ENCODE assay signal across 8 mouse cellular contexts in the genomic region with DNA sequence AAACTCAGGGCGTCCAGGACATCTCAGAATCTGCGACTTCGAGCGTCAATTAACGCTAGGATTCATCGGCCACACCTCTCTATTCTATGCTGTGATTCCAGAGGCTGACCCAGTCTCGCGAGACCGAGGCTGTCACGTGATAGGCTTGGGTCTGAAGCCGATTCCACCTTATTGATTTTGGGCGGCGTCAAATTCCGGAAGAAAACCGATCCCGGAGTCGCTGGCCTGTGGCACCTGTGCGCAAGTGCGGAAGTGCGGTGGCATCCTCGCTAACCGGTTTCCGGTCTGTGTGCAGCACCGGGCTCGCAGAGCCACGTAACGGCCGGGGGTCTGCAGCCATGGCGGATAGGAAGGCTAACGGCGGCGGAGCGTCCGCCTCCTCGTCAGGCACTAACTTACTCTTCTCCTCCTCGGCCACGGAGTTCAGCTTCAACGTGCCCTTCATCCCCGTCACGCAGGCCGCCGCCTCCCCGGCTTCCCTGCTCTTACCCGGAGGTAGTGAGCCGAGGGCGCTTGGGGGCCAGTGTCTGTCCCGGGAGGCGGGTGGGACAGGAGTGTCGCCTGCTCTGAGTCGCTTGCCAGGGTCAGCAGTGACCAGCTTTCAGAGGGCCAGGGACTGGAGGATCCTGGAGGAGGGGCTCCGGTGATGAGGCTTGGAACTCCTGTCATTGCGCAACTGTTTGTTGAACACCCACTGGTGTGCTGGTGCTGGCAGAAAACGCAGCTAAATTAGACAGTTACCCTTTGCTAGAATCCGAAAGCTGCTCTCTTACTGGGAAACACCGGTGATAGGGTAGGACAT. TPM values are rescaled to one million over a fixed set of nuclear protein-coding genes. Genes with fewer than 3 reads are reported as not detected.
A peak's percentile ranks its signal among the peaks of the same experiment; 100 is the strongest.
DNase-seq lines count a peak whose midpoint lies in the region; ATAC-seq lines count a peak whose summit lies in the region.

A gene (plus strand): TSS at position 260 of the 802 bp plus-strand sequence.

- peak within 1 kb of the TSS; percentile 83 for H3K9ac ChIP-seq in hindbrain, embryonic 14.5 days

- peak within 1 kb of the TSS; percentile 73 for H3K27ac ChIP-seq in hindbrain, embryonic 14.5 days

- peaks cover 35% of the 10 kb centered on the region for H3K4me1 ChIP-seq in hindbrain, embryonic 14.5 days (replicated peaks; ENCODE audit: control insufficient read depth, insufficient read depth, low read length)

- no peaks in the 10 kb centered on the region for H3K9me3 ChIP-seq in hindbrain, embryonic 14.5 days (ENCODE audit: control insufficient read depth, low read length)

- under 1% methylated on average over 55 of the region's 55 CpGs for WGBS in hindbrain, embryonic 14.5 days

- peaks cover 3% of the 10 kb centered on the region; the same call in 1 of the 2 replicates for H3K27me3 ChIP-seq in hindbrain, embryonic 14.5 days (ENCODE audit: control insufficient read depth, insufficient read depth, low read length)

- H3K36me3 ChIP-seq in hindbrain, embryonic 14.5 days (replicated peaks; ENCODE audit: control insufficient read depth, insufficient read depth) = peaks cover under 1% of the 10 kb centered on the region

- peak within 1 kb of the TSS; percentile 67 for H3K4me2 ChIP-seq in hindbrain, embryonic 14.5 days (replicated peaks)

- peak; percentile 99 for DNase-seq in R1 (ENCODE audit: low read depth, low spot score)
- DNase-seq in cerebellum, postnatal 25 days = peak; percentile 97 to 98
- peak; percentile 95 to 97 for DNase-seq in frontal cortex, postnatal 25 days (ENCODE audit: low spot score in 2 of 2)
- DNase-seq in hindbrain, embryonic 14.5 days (ENCODE audit: low spot score) = peak; percentile 98
- DNase-seq in layer of hippocampus, postnatal 36 days = peak; percentile 98 to 99
- DNase-seq in lung, postnatal 36 days = peak; percentile 100
- DNase-seq in retina, postnatal 1 day = peak; percentile 99
- DNase-seq in urinary bladder, adult 18-20 months (ENCODE audit: low spot score in 2 of 2) = peak; percentile 96 to 99

- peak within 1 kb of the TSS; percentile 74 for H3K4me3 ChIP-seq in hindbrain, embryonic 14.5 days (replicated peaks; ENCODE audit: low read length)

- ATAC-seq in hindbrain, embryonic 14.5 days (ENCODE audit: low FRiP score) = peak; percentile 92

RNA-seq across cellular contexts. Expression of the gene that starts here (rescaled TPM):
- polyA plus RNA-seq in hindbrain, embryonic 14.5 days (2014; fragmentation: Nextera tagmentation; extraction: Ambion mirVana) = 34.8 and 37.7 TPM in 2 replicates
- 10 to 100 TPM; 44.7 to 51.4 TPM for total RNA-seq in layer of hippocampus, postnatal 36 days (2021)

Comparison
In these comparisons a context has a peak if more than half of its experiments do, and no peak if none do; other contexts are left out.
1. Peak in every context shown above with its lines: DNase-seq, ATAC-seq, H3K4me3 ChIP-seq and H3K27ac ChIP-seq.